Mouse (Mus musculus) forebrain, embryonic 11.5 days (tissue): Measurements from ENCODE around the gene Cdh22. TPM values are rescaled to one million over a fixed set of nuclear protein-coding genes. Genes with fewer than 3 reads are reported as not detected.

Experiments
- ATAC-seq: fragments of 200-750 bp; cut with Nextera tagmentation; replicated peaks from 2 replicates; pipeline ENCODE4 v1.8.0; 2017; ENCODE audit warnings: moderate TSS enrichment; ENCODE audit not compliant: low FRiP score
- DNase-seq: peaks from one replicate; pipeline ENCODE4 v3.0.0-alpha.2; 2017; ENCODE audit warnings: low spot score
- H3K27ac ChIP-seq: fragments of 300-500 bp; sonication (generic); 2 replicates; pipeline ENCODE4 v1.5.1; 2014; ENCODE audit warnings: low read depth, low read length
- H3K27me3 ChIP-seq: fragments of 300-500 bp; sonication (generic); 2 replicates; pipeline ENCODE4 v1.6.1; 2014; ENCODE audit warnings: mild to moderate bottlenecking, low read length, mixed read lengths; ENCODE audit not compliant: control insufficient read depth, insufficient read depth
- H3K36me3 ChIP-seq: fragments of 300-500 bp; sonication (generic); 2 replicates; pipeline ENCODE4 v1.6.1; 2014; ENCODE audit warnings: mild to moderate bottlenecking, low read length, moderate library complexity, mixed read lengths; ENCODE audit not compliant: control insufficient read depth, insufficient read depth
- H3K4me1 ChIP-seq: fragments of 300-500 bp; sonication (generic); replicated peaks from 2 replicates; pipeline ENCODE4 v1.6.1; 2014; ENCODE audit warnings: low read length, mixed read lengths; ENCODE audit not compliant: control insufficient read depth, insufficient read depth
- H3K4me2 ChIP-seq: fragments of 300-500 bp; sonication (generic); 2 replicates; pipeline ENCODE4 v1.6.1; 2014; ENCODE audit warnings: low read depth, mild to moderate bottlenecking, low read length, moderate library complexity, mixed read lengths; ENCODE audit not compliant: severe bottlenecking
- H3K4me3 ChIP-seq: fragments of 300-500 bp; sonication (generic); 2 replicates; pipeline ENCODE4 v1.5.1; 2014; ENCODE audit warnings: low read depth, low read length
- H3K9ac ChIP-seq: fragments of 300-500 bp; sonication (generic); 2 replicates; pipeline ENCODE4 v1.6.1; 2014; ENCODE audit warnings: low read length
- H3K9me3 ChIP-seq: fragments of 300-500 bp; sonication (generic); 2 replicates; pipeline ENCODE4 v1.6.1; 2016; ENCODE audit warnings: low read length, mixed read lengths; ENCODE audit not compliant: control insufficient read depth
- WGBS: fragments of 180-500 bp; shearing (Covaris S2); extraction: QIAGEN DNeasy Blood & Tissue Kit; methylation state at CpG from one replicate; pipeline ENCODE4 v1.1.7; 2014; 5-methylcytosine and 5-hydroxymethylcytosine counted together
- polyA plus RNA-seq: library from polyadenylated mRNA; unstranded; fragments of >200 nt; fragmentation: Nextera tagmentation; extraction: Ambion mirVana; gene quantifications from 2 replicates; pipeline ENCODE4 v1.2.1, GENCODE M21; 2014

Gene Cdh22
- polyA plus RNA-seq, 1 experiment from 2014 or later = 6.2 TPM

DNA sequence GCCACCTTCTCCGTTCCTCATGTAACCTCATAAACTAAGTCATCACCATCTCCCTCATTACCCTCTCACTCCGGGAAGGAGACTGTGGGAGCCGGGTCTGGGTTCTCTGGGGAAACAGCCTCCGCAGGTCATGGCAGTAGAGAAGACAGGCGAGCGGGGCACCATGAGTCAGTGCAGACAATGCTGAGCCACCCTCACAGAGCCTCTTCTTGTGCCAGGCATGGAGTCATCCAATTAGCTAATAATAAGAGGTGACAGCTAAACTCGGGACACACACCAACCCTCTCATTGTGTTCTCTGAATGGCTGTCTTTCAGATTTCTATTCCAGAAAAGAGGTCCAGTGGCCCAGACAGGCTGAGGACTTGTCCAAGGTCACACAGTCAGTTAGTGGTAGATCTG is 43.2 kb downstream of the Cdh22 start:
- Histone ChIP-seq H3K27me3 (peaks cover 3% of the 10 kb centered on the region; the same call in 1 of the 2 replicates), H3K27ac (no peak overlapping the region), H3K4me2 (no peak overlapping the region), H3K9me3 (no peaks in the 10 kb centered on the region), H3K36me3 (no peaks in the 10 kb centered on the region), H3K9ac (no peak overlapping the region), H3K4me1 (peaks cover 11% of the 10 kb centered on the region), H3K4me3 (no peak overlapping the region)
- WGBS = 81% methylated on average over 7 of the region's 7 CpGs
- ATAC-seq (no peak), DNase-seq (no peak)

DNA sequence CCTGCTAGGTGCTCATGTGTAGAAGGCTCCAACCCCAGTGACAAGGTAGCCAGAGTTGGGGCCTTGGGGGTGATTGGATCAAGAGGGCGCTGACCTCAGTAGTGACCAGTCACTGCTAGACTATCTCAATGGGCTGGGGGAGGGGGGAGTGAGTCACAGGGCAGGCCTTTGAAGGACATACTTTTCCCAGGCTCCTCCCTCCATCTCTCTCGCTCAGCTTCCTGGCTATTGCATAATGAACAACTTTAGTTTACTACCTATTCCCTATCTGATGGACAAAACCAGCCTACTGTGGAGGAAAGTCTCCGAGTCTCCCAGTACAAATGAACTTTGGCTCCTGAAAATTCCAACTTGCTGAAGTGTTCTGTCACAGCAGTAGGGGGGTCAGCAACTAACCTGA is 45.1 kb downstream of the Cdh22 start:
- no peaks in the 10 kb centered on the region; the same call in 1 of the 2 replicates for H3K27me3 ChIP-seq
- no peak overlapping the region for H3K9ac ChIP-seq
- WGBS = 63% methylated on average over 3 of the region's 3 CpGs
- no peak overlapping the region for H3K27ac ChIP-seq
- H3K4me3 ChIP-seq = no peak overlapping the region
- H3K4me1 ChIP-seq = no peaks in the 10 kb centered on the region; the same call in 1 of the 2 replicates
- no peak overlapping the region for H3K4me2 ChIP-seq
- H3K36me3 ChIP-seq = no peaks in the 10 kb centered on the region
- no peaks in the 10 kb centered on the region for H3K9me3 ChIP-seq
- no peak for DNase-seq
- ATAC-seq = no peak

DNA sequence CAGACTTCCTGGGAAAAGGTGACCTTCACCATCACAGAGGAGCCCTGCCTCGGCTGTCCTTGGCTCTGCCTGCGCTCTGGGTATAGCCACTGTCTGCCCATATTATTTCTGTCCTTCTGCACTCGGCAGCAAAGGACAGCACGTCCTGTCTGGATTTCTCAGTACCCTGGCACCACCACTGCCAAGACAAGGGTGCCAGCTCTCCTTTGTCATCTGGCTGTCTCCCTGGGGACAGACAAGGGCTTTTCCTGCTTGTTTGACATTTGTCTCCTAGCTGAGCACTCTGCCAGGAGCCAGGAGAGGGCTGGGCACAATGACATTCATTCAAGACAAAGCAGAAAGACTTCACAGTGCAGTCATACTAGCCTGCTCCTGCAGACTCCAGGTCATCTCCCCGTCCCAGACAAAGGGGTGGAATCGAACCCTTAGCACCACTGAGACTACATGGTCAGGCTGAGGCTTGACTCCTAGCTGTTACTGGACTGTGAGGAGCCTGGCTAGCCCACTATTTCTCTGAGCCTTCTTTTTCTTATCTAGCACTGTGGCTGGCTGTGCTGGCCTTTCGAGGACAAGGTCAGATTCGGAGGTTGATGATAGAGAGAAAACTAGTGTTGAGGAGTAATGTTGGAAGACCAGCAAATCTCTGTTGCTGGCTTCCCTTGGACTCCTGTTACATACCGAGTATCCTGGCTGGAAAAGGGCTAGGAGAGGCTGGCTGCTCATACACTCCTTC is 46.8 kb downstream of the Cdh22 start:
- Histone ChIP-seq H3K27me3 (no peaks in the 10 kb centered on the region), H3K4me1 (peaks cover 13% of the 10 kb centered on the region), H3K36me3 (no peaks in the 10 kb centered on the region)

DNA sequence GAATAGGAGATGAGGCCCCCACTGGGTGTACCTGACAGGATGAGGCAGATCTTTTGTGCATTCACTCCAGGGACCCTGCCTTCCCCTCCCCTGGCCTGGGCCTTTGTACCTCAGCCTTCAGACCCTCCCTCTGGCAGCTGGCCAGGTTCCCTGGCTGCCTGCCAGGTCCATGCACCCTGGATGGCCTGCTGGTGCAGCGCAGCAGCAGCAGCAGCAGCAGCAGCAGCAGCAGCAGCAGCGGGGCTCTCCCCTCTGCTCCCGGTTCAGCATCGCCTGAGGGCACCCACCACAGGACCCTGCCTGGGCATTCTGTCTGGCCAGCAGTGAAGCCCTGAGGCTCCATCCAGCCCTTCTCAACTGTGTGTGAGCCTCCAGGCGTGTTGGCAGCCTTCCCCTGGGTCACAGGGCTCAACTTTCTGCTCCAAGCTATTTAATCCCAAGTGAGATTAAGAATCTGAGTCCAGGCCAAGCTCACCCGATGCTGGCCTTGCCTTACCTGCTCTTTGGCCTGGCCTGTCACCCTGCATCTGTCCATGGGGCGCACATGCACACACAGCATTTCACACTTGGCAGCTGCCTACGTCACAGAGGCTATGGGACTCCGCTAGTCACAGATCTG is 50.5 kb downstream of the Cdh22 start:
- Histone ChIP-seq H3K27me3 (peaks cover 16% of the 10 kb centered on the region), H3K36me3 (no peaks in the 10 kb centered on the region), H3K9me3 (no peaks in the 10 kb centered on the region), H3K9ac (no peak overlapping the region), H3K4me2 (no peak overlapping the region), H3K4me1 (peaks cover 21% of the 10 kb centered on the region), H3K27ac (no peak overlapping the region), H3K4me3 (no peak overlapping the region)
- peak; percentile 85 for DNase-seq
- 41% methylated on average over 9 of the region's 9 CpGs for WGBS
- ATAC-seq = peak; percentile 79

More for the DNA sequence above, 46.8 kb downstream of the Cdh22 start:
- Histone ChIP-seq H3K9me3 (no peaks in the 10 kb centered on the region), H3K4me3 (no peak overlapping the region), H3K4me2 (no peak overlapping the region), H3K9ac (no peak overlapping the region), H3K27ac (no peak overlapping the region)
- WGBS = 84% methylated on average over 9 of the region's 9 CpGs
- no peak for DNase-seq
- ATAC-seq = no peak

DNA sequence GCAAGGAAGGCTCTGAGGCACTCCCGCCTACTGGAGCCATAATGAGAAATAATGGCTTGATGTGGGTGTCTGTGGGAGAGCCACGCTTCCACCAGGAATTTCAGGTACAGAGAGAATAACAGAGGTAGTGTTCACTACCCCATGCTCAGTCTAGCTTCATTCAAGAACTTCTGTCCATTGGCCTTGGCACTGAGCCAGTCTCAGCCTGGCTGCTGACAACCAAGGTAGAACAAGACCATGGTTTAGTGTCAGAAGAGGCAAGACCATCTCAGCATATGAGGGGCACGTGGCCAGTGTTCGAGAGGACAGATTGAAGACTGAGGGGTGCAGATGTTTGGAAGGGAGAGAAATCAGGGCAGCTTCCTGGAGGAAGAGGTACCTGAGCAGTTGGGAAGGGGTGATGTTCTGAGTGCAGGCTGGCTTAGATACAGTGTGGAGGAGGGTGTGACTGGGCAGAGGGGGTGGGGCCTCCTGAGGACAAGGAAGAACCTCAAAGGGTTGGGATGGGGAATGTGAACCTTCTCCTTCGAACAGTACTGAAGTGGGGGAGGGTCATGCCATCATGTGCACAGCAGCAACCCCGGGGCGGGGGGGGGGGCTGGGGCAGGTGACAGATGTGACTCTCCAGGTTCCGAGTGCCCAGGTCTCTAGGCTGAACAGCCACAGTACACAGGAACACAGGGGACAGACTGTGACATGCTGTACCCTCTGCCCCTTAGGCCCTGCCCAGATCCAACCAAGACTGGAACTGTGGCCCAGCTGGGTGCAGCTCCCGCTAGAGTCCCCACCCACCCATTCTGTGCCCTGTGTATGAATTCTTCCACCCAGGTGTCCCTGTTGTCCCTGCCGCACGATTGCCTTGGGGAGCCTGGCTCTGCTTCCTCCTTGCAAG is 52.3 kb downstream of the Cdh22 start:
- Histone ChIP-seq H3K36me3 (no peaks in the 10 kb centered on the region), H3K9ac (no peak overlapping the region), H3K27me3 (peaks cover 16% of the 10 kb centered on the region), H3K4me1 (peaks cover 21% of the 10 kb centered on the region), H3K27ac (no peak overlapping the region), H3K9me3 (no peaks in the 10 kb centered on the region), H3K4me2 (no peak overlapping the region), H3K4me3 (no peak overlapping the region)
- no peak for ATAC-seq
- DNase-seq = no peak
- WGBS = 68% methylated on average over 11 of the region's 11 CpGs

DNA sequence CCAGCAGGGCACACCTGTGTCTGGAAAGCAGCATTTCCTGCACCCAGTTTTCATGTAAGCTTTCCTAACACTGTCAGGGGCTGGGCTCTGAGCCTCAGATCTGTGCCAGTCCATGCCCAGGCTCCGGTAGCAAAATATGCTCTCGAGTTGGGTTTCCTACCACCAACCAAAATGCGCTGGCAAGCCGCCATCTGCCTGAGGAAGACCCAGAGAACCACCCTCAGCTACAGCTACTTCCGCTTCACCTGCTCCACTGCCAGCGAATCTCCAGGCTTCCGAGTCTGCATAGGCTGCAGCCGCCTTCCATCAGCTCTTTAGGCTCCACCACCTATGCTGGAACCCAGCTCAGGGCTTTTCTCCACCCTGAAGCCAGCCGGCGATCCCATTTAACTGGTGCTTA is 55.4 kb downstream of the Cdh22 start:
- H3K4me2 ChIP-seq = no peak overlapping the region
- no peaks in the 10 kb centered on the region for H3K36me3 ChIP-seq
- 62% methylated on average over 10 of the region's 10 CpGs for WGBS
- DNase-seq (no peak), ATAC-seq (no peak)
- peaks cover 23% of the 10 kb centered on the region for H3K4me1 ChIP-seq
- H3K9me3 ChIP-seq = no peaks in the 10 kb centered on the region
- H3K4me3 ChIP-seq = no peak overlapping the region
- peaks cover 18% of the 10 kb centered on the region for H3K27me3 ChIP-seq
- H3K9ac ChIP-seq = no peak overlapping the region
- H3K27ac ChIP-seq = no peak overlapping the region

DNA sequence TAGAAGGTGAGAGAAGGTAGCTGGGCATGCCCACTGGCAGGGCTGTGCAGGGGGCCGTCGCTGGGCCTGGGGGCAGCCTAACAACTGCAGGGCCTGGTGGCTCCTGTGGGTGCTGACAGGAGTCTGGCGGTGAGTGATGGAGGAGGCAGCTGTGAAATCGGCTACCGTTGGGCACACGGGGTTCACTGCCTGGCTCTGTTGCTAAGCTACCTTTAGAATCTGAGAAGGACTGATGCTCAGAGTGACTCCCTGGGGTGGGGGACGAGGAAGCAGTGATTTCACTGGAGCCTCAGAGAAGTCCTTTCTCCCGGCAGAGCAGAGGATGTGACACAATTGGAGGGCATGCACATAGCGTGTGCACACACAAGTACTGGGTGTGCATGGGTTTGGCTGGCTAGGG is 57.7 kb downstream of the Cdh22 start:
- Histone ChIP-seq H3K27me3 (peaks cover 18% of the 10 kb centered on the region), H3K9ac (no peak overlapping the region), H3K36me3 (no peaks in the 10 kb centered on the region), H3K4me2 (no peak overlapping the region), H3K4me3 (no peak overlapping the region), H3K9me3 (no peaks in the 10 kb centered on the region), H3K4me1 (peaks cover 12% of the 10 kb centered on the region; the same call in 1 of the 2 replicates), H3K27ac (no peak overlapping the region)
- ATAC-seq (no peak), DNase-seq (no peak)
- 29% methylated on average over 9 of the region's 9 CpGs for WGBS

DNA sequence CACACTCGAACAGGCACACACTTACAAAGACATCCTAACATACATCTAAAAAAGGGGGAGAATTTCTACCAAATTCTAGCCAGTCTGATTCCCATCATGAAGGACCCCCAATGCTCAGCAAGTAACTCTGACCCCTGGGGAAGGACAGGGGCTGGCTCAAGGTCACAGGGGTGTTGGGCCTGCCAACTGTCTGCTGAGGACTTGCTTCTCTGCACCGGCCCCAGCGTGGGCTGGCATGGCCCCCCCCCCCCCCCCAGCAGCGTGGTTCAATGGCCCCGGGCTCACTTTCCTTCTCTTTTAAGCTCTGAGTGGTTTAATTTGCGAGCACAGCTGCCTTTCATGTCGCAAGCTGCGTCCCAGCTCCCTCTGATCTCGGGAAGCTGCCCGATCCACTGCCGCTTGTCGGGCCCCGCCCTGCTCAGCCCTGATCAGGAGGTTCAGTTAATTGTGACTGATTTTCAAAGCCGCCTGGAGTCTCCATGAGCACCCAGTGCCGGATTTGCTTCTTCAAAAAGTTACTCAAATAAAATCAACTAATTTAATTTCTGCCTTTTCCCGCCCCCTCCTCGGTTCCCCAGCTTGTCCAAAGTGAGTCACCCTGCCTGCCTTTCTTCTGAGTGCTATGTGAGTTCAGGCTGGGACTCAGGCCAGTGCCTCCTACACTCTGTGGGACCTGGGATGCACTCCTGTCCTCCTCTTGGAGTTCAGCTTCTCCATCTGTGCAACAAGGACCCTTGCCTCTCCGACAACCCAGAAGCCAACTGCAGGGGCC is 67.8 kb downstream of the Cdh22 start:
- ATAC-seq (peak; percentile 73), DNase-seq (peak; percentile 71)
- 12% methylated on average over 17 of the region's 18 CpGs for WGBS
- Histone ChIP-seq H3K36me3 (no peaks in the 10 kb centered on the region), H3K4me3 (no peak overlapping the region), H3K27me3 (peaks cover 2% of the 10 kb centered on the region; the same call in 1 of the 2 replicates), H3K4me1 (peaks cover 7% of the 10 kb centered on the region; the same call in 1 of the 2 replicates), H3K4me2 (0 out of 2 replicates have a peak overlapping the region, but pooled peaks have one; percentile 8), H3K27ac (peak overlapping the region; percentile 27), H3K9me3 (no peaks in the 10 kb centered on the region), H3K9ac (0 out of 2 replicates have a peak overlapping the region, but pooled peaks have one; percentile 16)
